Mouse (Mus musculus): ENCODE measurements at regions not wholly inside any gene's neighbourhood (a gene's known extent, or its start where the extent isn't known, plus 50 kb on each side); places are given as distances from the start of the nearest gene placed in this dataset.
A peak's percentile ranks its signal among the peaks of the same experiment; 100 is the strongest.

DNA sequence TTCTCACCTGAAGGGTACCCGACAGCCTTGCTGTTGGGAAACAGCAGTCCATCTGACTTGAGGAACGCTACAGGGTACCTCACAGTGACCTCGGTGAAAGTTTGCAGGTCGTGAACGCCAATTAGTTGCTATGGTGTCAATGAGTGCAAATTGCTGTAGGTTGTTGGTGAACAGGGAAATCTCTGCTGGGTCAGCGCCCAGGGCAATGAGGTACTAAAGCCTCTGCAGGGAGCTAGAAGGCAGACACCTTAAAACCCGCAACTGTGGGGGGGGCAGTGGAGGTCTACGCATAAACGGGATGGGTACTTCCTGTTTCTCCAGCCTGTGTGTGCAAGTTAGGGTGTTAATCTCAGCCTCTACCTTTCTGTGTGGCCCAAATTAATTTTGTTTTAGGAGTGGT, 156.3 kb upstream of the Adgrl2 start:
- ATAC-seq (ENCODE audit: low FRiP score) (no peak), DNase-seq (ENCODE audit: low spot score) (no peak)
- Histone ChIP-seq H3K9me3 (ENCODE audit: control insufficient read depth, low read length) (no peaks in the 10 kb centered on the region), H3K9ac (ENCODE audit: low read depth, low read length) (no peak overlapping the region), H3K4me1 (replicated peaks; ENCODE audit: control insufficient read depth, insufficient read depth, low read length) (no peaks in the 10 kb centered on the region), H3K27ac (ENCODE audit: low read depth, low read length) (no peak overlapping the region), H3K36me3 (ENCODE audit: control insufficient read depth, insufficient read depth, low read length) (no peaks in the 10 kb centered on the region), H3K27me3 (ENCODE audit: control insufficient read depth, insufficient read depth, low read length) (no peaks in the 10 kb centered on the region), H3K4me2 (replicated peaks; ENCODE audit: low read depth, low read length) (no peak overlapping the region), H3K4me3 (ENCODE audit: low read depth, low read length) (no peak overlapping the region)
- 61% methylated on average over 9 of the region's 9 CpGs for WGBS

DNA sequence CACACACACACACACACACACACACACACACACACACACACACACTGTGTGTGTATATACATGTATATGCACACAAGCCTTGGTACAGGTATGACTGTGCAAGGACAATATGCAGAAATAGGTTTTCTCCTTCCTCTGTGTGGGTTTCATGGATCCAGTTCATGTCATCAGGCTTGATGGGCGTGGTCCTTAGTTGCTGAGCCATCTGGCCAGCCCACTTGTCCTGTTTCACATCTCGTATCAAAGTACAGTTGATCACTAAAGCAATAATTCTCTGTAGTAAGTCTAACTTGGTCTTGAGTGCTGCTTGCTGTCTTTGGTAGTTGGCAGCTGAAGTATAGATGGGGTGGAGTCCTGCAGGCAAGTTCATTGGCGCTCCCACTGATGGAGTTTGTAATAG, 150.1 kb upstream of the Adgrl2 start:
- ATAC-seq (ENCODE audit: low FRiP score), result no peak
- H3K4me3 ChIP-seq (ENCODE audit: low read depth, low read length), result no peak overlapping the region
- H3K27ac ChIP-seq (ENCODE audit: low read depth, low read length), result no peak overlapping the region
- DNase-seq (ENCODE audit: low spot score), result no peak
- no peaks in the 10 kb centered on the region for H3K27me3 ChIP-seq (ENCODE audit: control insufficient read depth, insufficient read depth, low read length)
- no peaks in the 10 kb centered on the region for H3K4me1 ChIP-seq (replicated peaks; ENCODE audit: control insufficient read depth, insufficient read depth, low read length)
- no peak overlapping the region for H3K4me2 ChIP-seq (replicated peaks; ENCODE audit: low read depth, low read length)
- no peak overlapping the region for H3K9ac ChIP-seq (ENCODE audit: low read depth, low read length)
- WGBS, result 94% methylated on average over 3 of the region's 3 CpGs
- no peaks in the 10 kb centered on the region for H3K9me3 ChIP-seq (ENCODE audit: control insufficient read depth, low read length)
- H3K36me3 ChIP-seq (ENCODE audit: control insufficient read depth, insufficient read depth, low read length), result no peaks in the 10 kb centered on the region

- no peaks in the 10 kb centered on the region for H3K9me3 ChIP-seq (ENCODE audit: control insufficient read depth, low read length)
- no peak overlapping the region for H3K4me3 ChIP-seq (ENCODE audit: low read depth, low read length)
- H3K4me2 ChIP-seq (replicated peaks; ENCODE audit: low read depth, low read length), result no peak overlapping the region
- no peaks in the 10 kb centered on the region for H3K36me3 ChIP-seq (ENCODE audit: control insufficient read depth, insufficient read depth, low read length)
- H3K27ac ChIP-seq (ENCODE audit: low read depth, low read length), result no peak overlapping the region
- no peaks in the 10 kb centered on the region for H3K27me3 ChIP-seq (ENCODE audit: control insufficient read depth, insufficient read depth, low read length)
- no peaks in the 10 kb centered on the region for H3K4me1 ChIP-seq (replicated peaks; ENCODE audit: control insufficient read depth, insufficient read depth, low read length)
- 85% methylated on average over 9 of the region's 9 CpGs for WGBS
- no peak for DNase-seq (ENCODE audit: low spot score)
- no peak overlapping the region for H3K9ac ChIP-seq (ENCODE audit: low read depth, low read length)
- ATAC-seq (ENCODE audit: low FRiP score), result no peak
These were observed 143.9 kb upstream of the Adgrl2 start for GRCm38 (mm10) chr3:149134028-149134938.

GRCm38 (mm10) chr3:149118806-149119205, 128.5 kb upstream of the Adgrl2 start:
- DNase-seq (ENCODE audit: low spot score), result no peak
- ATAC-seq (ENCODE audit: low FRiP score), result no peak
- no peak overlapping the region for H3K9ac ChIP-seq (ENCODE audit: low read depth, low read length)
- no peak overlapping the region for H3K4me2 ChIP-seq (replicated peaks; ENCODE audit: low read depth, low read length)
- H3K36me3 ChIP-seq (ENCODE audit: control insufficient read depth, insufficient read depth, low read length), result no peaks in the 10 kb centered on the region
- no peaks in the 10 kb centered on the region for H3K4me1 ChIP-seq (replicated peaks; ENCODE audit: control insufficient read depth, insufficient read depth, low read length)
- no peaks in the 10 kb centered on the region for H3K9me3 ChIP-seq (ENCODE audit: control insufficient read depth, low read length)
- WGBS, result 88% methylated on average over 5 of the region's 5 CpGs
- no peak overlapping the region for H3K4me3 ChIP-seq (ENCODE audit: low read depth, low read length)
- H3K27me3 ChIP-seq (ENCODE audit: control insufficient read depth, insufficient read depth, low read length), result no peaks in the 10 kb centered on the region
- H3K27ac ChIP-seq (ENCODE audit: low read depth, low read length), result no peak overlapping the region

- no peak for ATAC-seq (ENCODE audit: low FRiP score)
- Histone ChIP-seq H3K4me2 (replicated peaks; ENCODE audit: low read depth, low read length) (no peak overlapping the region), H3K27me3 (ENCODE audit: control insufficient read depth, insufficient read depth, low read length) (no peaks in the 10 kb centered on the region), H3K9ac (ENCODE audit: low read depth, low read length) (no peak overlapping the region), H3K27ac (ENCODE audit: low read depth, low read length) (no peak overlapping the region), H3K36me3 (ENCODE audit: control insufficient read depth, insufficient read depth, low read length) (no peaks in the 10 kb centered on the region), H3K4me1 (replicated peaks; ENCODE audit: control insufficient read depth, insufficient read depth, low read length) (no peaks in the 10 kb centered on the region), H3K4me3 (ENCODE audit: low read depth, low read length) (no peak overlapping the region), H3K9me3 (ENCODE audit: control insufficient read depth, low read length) (no peaks in the 10 kb centered on the region)
- no peak for DNase-seq (ENCODE audit: low spot score)
- 80% methylated on average over 4 of the region's 4 CpGs for WGBS
These were observed 127.3 kb upstream of the Adgrl2 start for GRCm38 (mm10) chr3:149117684-149118056.

GRCm38 (mm10) chr3:149117018-149117683, 126.8 kb upstream of the Adgrl2 start:
- peak; percentile 22 for DNase-seq (ENCODE audit: low spot score)
- no peak overlapping the region for H3K9ac ChIP-seq (ENCODE audit: low read depth, low read length)

GRCm38 (mm10) chr3:149116604-149117003, 126.2 kb upstream of the Adgrl2 start:
- no peak overlapping the region for H3K4me2 ChIP-seq (replicated peaks; ENCODE audit: low read depth, low read length)
- WGBS, result 89% methylated on average over 11 of the region's 11 CpGs
- DNase-seq (ENCODE audit: low spot score) (no peak), ATAC-seq (ENCODE audit: low FRiP score) (no peak)
- H3K4me1 ChIP-seq (replicated peaks; ENCODE audit: control insufficient read depth, insufficient read depth, low read length), result no peaks in the 10 kb centered on the region
- no peak overlapping the region for H3K4me3 ChIP-seq (ENCODE audit: low read depth, low read length)
- no peaks in the 10 kb centered on the region for H3K36me3 ChIP-seq (ENCODE audit: control insufficient read depth, insufficient read depth, low read length)
- no peak overlapping the region for H3K9ac ChIP-seq (ENCODE audit: low read depth, low read length)
- H3K9me3 ChIP-seq (ENCODE audit: control insufficient read depth, low read length), result no peaks in the 10 kb centered on the region
- no peaks in the 10 kb centered on the region for H3K27me3 ChIP-seq (ENCODE audit: control insufficient read depth, insufficient read depth, low read length)
- no peak overlapping the region for H3K27ac ChIP-seq (ENCODE audit: low read depth, low read length)

More at GRCm38 (mm10) chr3:149117018-149117683, 126.8 kb upstream of the Adgrl2 start:
- Histone ChIP-seq H3K27me3 (ENCODE audit: control insufficient read depth, insufficient read depth, low read length) (no peaks in the 10 kb centered on the region), H3K4me2 (replicated peaks; ENCODE audit: low read depth, low read length) (no peak overlapping the region), H3K27ac (ENCODE audit: low read depth, low read length) (no peak overlapping the region), H3K4me3 (ENCODE audit: low read depth, low read length) (no peak overlapping the region), H3K4me1 (replicated peaks; ENCODE audit: control insufficient read depth, insufficient read depth, low read length) (no peaks in the 10 kb centered on the region), H3K36me3 (ENCODE audit: control insufficient read depth, insufficient read depth, low read length) (no peaks in the 10 kb centered on the region), H3K9me3 (ENCODE audit: control insufficient read depth, low read length) (no peaks in the 10 kb centered on the region)
- ATAC-seq (ENCODE audit: low FRiP score), result no peak
- 66% methylated on average over 6 of the region's 6 CpGs for WGBS

DNA sequence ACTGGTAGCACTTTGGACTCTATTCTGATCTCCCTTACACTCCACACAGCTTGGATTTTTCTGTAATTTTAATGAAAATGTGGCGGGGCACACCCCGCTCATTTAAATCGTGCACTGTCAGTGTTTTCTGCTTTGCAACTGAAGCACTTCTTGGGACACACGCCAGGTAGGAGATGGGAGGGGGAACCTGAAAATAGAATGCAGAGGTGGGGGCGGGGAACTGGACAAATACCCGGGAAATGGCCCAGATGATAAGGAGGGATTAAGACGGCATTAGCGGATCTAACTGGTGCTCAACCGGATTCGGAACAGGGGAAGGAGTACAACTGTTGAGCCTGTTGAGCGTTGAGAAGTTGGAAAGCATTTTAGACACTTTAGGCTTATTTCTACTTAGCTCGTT, 125.5 kb upstream of the Adgrl2 start:
- Histone ChIP-seq H3K4me1 (replicated peaks; ENCODE audit: control insufficient read depth, insufficient read depth, low read length) (no peaks in the 10 kb centered on the region), H3K9me3 (ENCODE audit: control insufficient read depth, low read length) (no peaks in the 10 kb centered on the region), H3K36me3 (ENCODE audit: control insufficient read depth, insufficient read depth, low read length) (no peaks in the 10 kb centered on the region), H3K4me2 (replicated peaks; ENCODE audit: low read depth, low read length) (no peak overlapping the region), H3K9ac (ENCODE audit: low read depth, low read length) (no peak overlapping the region), H3K4me3 (ENCODE audit: low read depth, low read length) (no peak overlapping the region), H3K27me3 (ENCODE audit: control insufficient read depth, insufficient read depth, low read length) (no peaks in the 10 kb centered on the region), H3K27ac (ENCODE audit: low read depth, low read length) (no peak overlapping the region)
- 90% methylated on average over 12 of the region's 12 CpGs for WGBS
- DNase-seq (ENCODE audit: low spot score), result no peak
- no peak for ATAC-seq (ENCODE audit: low FRiP score)

GRCm38 (mm10) chr3:149112878-149113277, 122.5 kb upstream of the Adgrl2 start:
- Histone ChIP-seq H3K36me3 (ENCODE audit: control insufficient read depth, insufficient read depth, low read length) (no peaks in the 10 kb centered on the region), H3K4me2 (replicated peaks; ENCODE audit: low read depth, low read length) (no peak overlapping the region), H3K27me3 (ENCODE audit: control insufficient read depth, insufficient read depth, low read length) (no peaks in the 10 kb centered on the region), H3K4me1 (replicated peaks; ENCODE audit: control insufficient read depth, insufficient read depth, low read length) (no peaks in the 10 kb centered on the region), H3K4me3 (ENCODE audit: low read depth, low read length) (no peak overlapping the region), H3K27ac (ENCODE audit: low read depth, low read length) (no peak overlapping the region), H3K9ac (ENCODE audit: low read depth, low read length) (no peak overlapping the region), H3K9me3 (ENCODE audit: control insufficient read depth, low read length) (no peaks in the 10 kb centered on the region)
- ATAC-seq (ENCODE audit: low FRiP score) (no peak), DNase-seq (ENCODE audit: low spot score) (no peak)
- WGBS, result 83% methylated on average over 6 of the region's 6 CpGs
